Mouse (Mus musculus): ENCODE results near the gene Lgi2. TPM values are rescaled to one million over a fixed set of nuclear protein-coding genes. Genes with fewer than 3 reads are reported as not detected.

The Lgi2 gene
- polyA plus RNA-seq, 1 experiment from 2014 or later = 2.3 TPM

- WGBS = 84% methylated on average over 11 of the region's 11 CpGs
- no peak overlapping the region for H3K9ac ChIP-seq
- TF ChIP-seq CTCF (IDR thresholded peaks at IDR 0.05; ENCODE audit: low read depth) = no peak
- H3K4me3 ChIP-seq (ENCODE audit: low read depth, low read length) = no peak overlapping the region
- ATAC-seq (ENCODE audit: insufficient read depth) (no peak), DNase-seq (no peak)
- no peaks in the 10 kb centered on the region for H3K27me3 ChIP-seq (ENCODE audit: insufficient read depth, low read length)
- no peaks in the 10 kb centered on the region for H3K9me3 ChIP-seq (ENCODE audit: low read depth, low read length)
- no peaks in the 10 kb centered on the region for H3K4me1 ChIP-seq (ENCODE audit: insufficient read depth)
- H3K4me2 ChIP-seq = no peak overlapping the region
- no peaks in the 10 kb centered on the region for H3K36me3 ChIP-seq (ENCODE audit: insufficient read depth)
- H3K27ac ChIP-seq (ENCODE audit: low read depth) = no peak overlapping the region
These were observed 62.1 kb downstream of the Lgi2 start for GRCm38 (mm10) chr5:52504148-52504547.

- H3K9ac ChIP-seq = no peak overlapping the region; the same call in 1 of the 2 replicates
- ATAC-seq (ENCODE audit: insufficient read depth) (no peak), DNase-seq (peak; percentile 8)
- TF ChIP-seq CTCF (IDR thresholded peaks at IDR 0.05; ENCODE audit: low read depth) = no peak
- H3K27ac ChIP-seq (ENCODE audit: low read depth) = no peak overlapping the region
- H3K4me3 ChIP-seq (ENCODE audit: low read depth, low read length) = no peak overlapping the region
- no peaks in the 10 kb centered on the region for H3K36me3 ChIP-seq (ENCODE audit: insufficient read depth)
- H3K27me3 ChIP-seq (ENCODE audit: insufficient read depth, low read length) = no peaks in the 10 kb centered on the region
- 25% methylated on average over 13 of the region's 14 CpGs for WGBS
- H3K4me2 ChIP-seq = no peak overlapping the region
- H3K9me3 ChIP-seq (ENCODE audit: low read depth, low read length) = no peaks in the 10 kb centered on the region
- no peaks in the 10 kb centered on the region for H3K4me1 ChIP-seq (ENCODE audit: insufficient read depth)
These were observed 70.6 kb downstream of the Lgi2 start for GRCm38 (mm10) chr5:52495671-52496070.

GRCm38 (mm10) chr5:52491496-52491895 is 74.8 kb downstream of the Lgi2 start:
- Histone ChIP-seq H3K9me3 (ENCODE audit: low read depth, low read length) (no peaks in the 10 kb centered on the region), H3K4me2 (no peak overlapping the region), H3K27me3 (ENCODE audit: insufficient read depth, low read length) (no peaks in the 10 kb centered on the region), H3K4me1 (ENCODE audit: insufficient read depth) (no peaks in the 10 kb centered on the region), H3K4me3 (ENCODE audit: low read depth, low read length) (no peak overlapping the region), H3K27ac (ENCODE audit: low read depth) (no peak overlapping the region), H3K9ac (no peak overlapping the region), H3K36me3 (ENCODE audit: insufficient read depth) (no peaks in the 10 kb centered on the region)
- ATAC-seq (ENCODE audit: insufficient read depth) (no peak), DNase-seq (no peak)
- no peak for TF ChIP-seq CTCF (IDR thresholded peaks at IDR 0.05; ENCODE audit: low read depth)
- 69% methylated on average over 6 of the region's 6 CpGs for WGBS

- Histone ChIP-seq H3K36me3 (ENCODE audit: insufficient read depth) (no peaks in the 10 kb centered on the region), H3K9ac (no peak overlapping the region), H3K4me3 (ENCODE audit: low read depth, low read length) (no peak overlapping the region), H3K27ac (ENCODE audit: low read depth) (no peak overlapping the region), H3K4me2 (no peak overlapping the region), H3K9me3 (ENCODE audit: low read depth, low read length) (no peaks in the 10 kb centered on the region), H3K4me1 (ENCODE audit: insufficient read depth) (no peaks in the 10 kb centered on the region), H3K27me3 (ENCODE audit: insufficient read depth, low read length) (no peaks in the 10 kb centered on the region)
- peak; percentile 57 for DNase-seq
- 58% methylated on average over 13 of the region's 13 CpGs for WGBS
- no peak for TF ChIP-seq CTCF (IDR thresholded peaks at IDR 0.05; ENCODE audit: low read depth)
- no peak for ATAC-seq (ENCODE audit: insufficient read depth)
These were observed 78.5 kb downstream of the Lgi2 start for GRCm38 (mm10) chr5:52487559-52488430.

Other genes with a start within 250 kb of the Lgi2 start
- 0.26 and 0.53 TPM in 2 replicates for gene Sod3, start 202.7 kb downstream of the Lgi2 start, polyA plus RNA-seq (2014; fragmentation: Nextera tagmentation; extraction: Ambion mirVana)
- gene Ccdc149, start 94.9 kb downstream of the Lgi2 start, polyA plus RNA-seq (2014; fragmentation: Nextera tagmentation; extraction: Ambion mirVana) = 2.8 and 2.9 TPM in 2 replicates
- 9.2 and 10.4 TPM in 2 replicates for gene Sepsecs, start 103.2 kb upstream of the Lgi2 start, polyA plus RNA-seq (2014; fragmentation: Nextera tagmentation; extraction: Ambion mirVana)
- gene Pi4k2b, start 175.1 kb upstream of the Lgi2 start, polyA plus RNA-seq (2014; fragmentation: Nextera tagmentation; extraction: Ambion mirVana) = 34.6 and 36.7 TPM in 2 replicates
- 16.1 and 17.5 TPM in 2 replicates for gene Zcchc4, start 208.9 kb upstream of the Lgi2 start, polyA plus RNA-seq (2014; fragmentation: Nextera tagmentation; extraction: Ambion mirVana)

Data from lung, embryonic 14.5 days (tissue).